Mouse (Mus musculus): Measurements from ENCODE around the gene Dusp28.

DNA sequence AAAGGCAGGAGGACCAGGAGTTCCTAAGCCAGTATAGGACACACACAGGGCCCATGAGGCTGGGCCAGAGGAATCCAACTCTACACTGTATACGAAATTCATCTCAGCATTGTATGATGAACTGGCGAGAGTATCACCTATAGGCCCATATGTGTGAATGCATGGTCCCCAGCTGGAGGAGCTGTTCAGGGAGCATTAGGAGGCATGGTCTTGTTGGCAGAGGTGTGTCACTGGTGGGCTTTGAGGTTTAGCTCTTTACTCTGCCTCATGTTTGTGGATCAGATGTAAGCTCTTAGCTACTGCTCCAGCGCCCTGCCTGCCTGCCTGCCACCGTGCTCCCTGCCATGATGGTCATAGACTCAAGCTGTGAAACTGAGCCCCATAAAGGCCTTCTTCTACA lies 43.5 kb upstream of the Dusp28 start:
- no peak for TF ChIP-seq CTCF (IDR thresholded peaks at IDR 0.05; ENCODE audit: low read depth, low read length)
- TF ChIP-seq POLR2A (IDR thresholded peaks at IDR 0.05; ENCODE audit: borderline replicate concordance, low read depth, low read length) = no peak
